Mouse (Mus musculus) MEL (cell line): Measurements from ENCODE around the gene Lrp10. TPM values are rescaled to one million over a fixed set of nuclear protein-coding genes. Genes with fewer than 3 reads are reported as not detected.

ENCODE experiments used
- DNase-seq: peaks from one replicate; pipeline ENCODE4 v3.0.0; 2011; ENCODE audit warnings: low read depth, low spot score
- H3K27ac ChIP-seq: 2 replicates; pipeline ENCODE4 v1.5.1; 2012; ENCODE audit warnings: low read depth, mild to moderate bottlenecking, control low read depth, low read length, moderate library complexity; ENCODE audit not compliant: control insufficient read depth
- H3K27me3 ChIP-seq, 2 experiments: fragments of 150-350 bp in 1 of 2; sonication (generic) in 1 of 2; 2 replicates each; pipeline ENCODE4 v1.6.1; 2012; ENCODE audit warnings: low read length in 2 of 2, mild to moderate bottlenecking in 2 of 2, improper control_type of control experiment in 1 of 2, moderate library complexity in 1 of 2; ENCODE audit not compliant: insufficient read depth in 2 of 2, control insufficient read depth in 1 of 2
- H3K36me3 ChIP-seq, 2 experiments: 2 replicates each; pipeline ENCODE4 v1.6.1; 2012 to 2014; ENCODE audit warnings: low read length in 2 of 2, improper control_type of control experiment in 1 of 2, inconsistent platforms in 1 of 2, mild to moderate bottlenecking in 1 of 2; ENCODE audit not compliant: insufficient read depth in 2 of 2, control insufficient read depth in 1 of 2
- H3K4me1 ChIP-seq, 2 experiments: fragments of 150-350 bp in 1 of 2; sonication (generic) in 1 of 2; 2 replicates each; pipeline ENCODE4 v1.6.1; 2012; ENCODE audit warnings: low read length in 2 of 2, improper control_type of control experiment in 1 of 2, mild to moderate bottlenecking in 1 of 2; ENCODE audit not compliant: insufficient read depth in 2 of 2, control insufficient read depth in 1 of 2
- H3K4me3 ChIP-seq, 2 experiments: fragments of 150-350 bp in 1 of 2; sonication (generic) in 1 of 2; 2 replicates each; pipeline ENCODE4 v1.5.1; 2012; ENCODE audit warnings: low read depth in 2 of 2, low read length in 2 of 2, mild to moderate bottlenecking in 2 of 2, moderate library complexity in 2 of 2, control low read depth in 1 of 2, improper control_type of control experiment in 1 of 2; ENCODE audit not compliant: control insufficient read depth in 1 of 2, insufficient read depth in 1 of 2
- H3K79me2 ChIP-seq: 2 replicates; pipeline ENCODE4 v1.6.1; 2012; ENCODE audit warnings: mild to moderate bottlenecking, low read length, moderate library complexity; ENCODE audit not compliant: control insufficient read depth, poor library complexity, insufficient read depth
- H3K9ac ChIP-seq: 2 replicates; pipeline ENCODE4 v1.6.1; 2012; ENCODE audit warnings: low read depth, mild to moderate bottlenecking, control low read depth, low read length, moderate library complexity; ENCODE audit not compliant: control insufficient read depth, poor library complexity, severe bottlenecking
- H3K9me3 ChIP-seq: fragments of 150-350 bp; sonication (generic); replicated peaks from 2 replicates; pipeline ENCODE4 v1.6.1; 2012; ENCODE audit warnings: mild to moderate bottlenecking, low read length, improper control_type of control experiment, moderate library complexity; ENCODE audit not compliant: insufficient read depth
- EP300 ChIP-seq, 2 experiments: IDR thresholded peaks; 2 replicates each; pipeline ENCODE4 v1.6.1; 2011; ENCODE audit warnings: improper control_type of control experiment in 2 of 2, low read length in 2 of 2, low read depth in 1 of 2, mild to moderate bottlenecking in 1 of 2
- MYB ChIP-seq: IDR thresholded peaks from 2 replicates; pipeline ENCODE4 v1.6.1; 2011; ENCODE audit warnings: mild to moderate bottlenecking, low read depth, low read length, improper control_type of control experiment
- POLR2A ChIP-seq, 2 experiments: IDR thresholded peaks; 2 replicates each; pipeline ENCODE4 v1.6.1; 2011 to 2012; ENCODE audit warnings: low read length in 2 of 2, mild to moderate bottlenecking in 2 of 2, control low read depth in 1 of 2, improper control_type of control experiment in 1 of 2, low read depth in 1 of 2, moderate library complexity in 1 of 2; ENCODE audit not compliant: control insufficient read depth in 1 of 2, insufficient read depth in 1 of 2, poor library complexity in 1 of 2
- ZMIZ1 ChIP-seq: IDR thresholded peaks from 2 replicates; pipeline ENCODE4 v1.6.1; 2012; ENCODE audit warnings: low read depth, mild to moderate bottlenecking, inconsistent platforms, low read length, improper control_type of control experiment, moderate library complexity
- polyA plus RNA-seq, 2 experiments: library from polyadenylated mRNA; stranded (reverse) in 1 of 2; unstranded in 1 of 2; fragments of >175 nt in 1 of 2; fragments of >200 nt in 1 of 2; gene quantifications; 2 replicates each; pipeline versions ENCODE4 v1.2.1 to v1.2.4; 2012; ENCODE audit warnings: low replicate concordance in 2 of 2, low read depth in 1 of 2; ENCODE audit not compliant: insufficient read length in 2 of 2, insufficient read depth in 1 of 2, missing spikeins in 1 of 2
- total RNA-seq: library from RNA; depleted of rRNA; stranded (reverse); fragments of 300-350 nt; gene quantifications from 2 replicates; pipeline ENCODE4 v1.2.3, GENCODE M21; 2012; rRNA removed

The Lrp10 gene
- total and polyA plus RNA-seq, 3 experiments = 53.6 to 110 TPM; not detected in 1

GRCm38 (mm10) chr14:54516710-54517310 is 52.9 kb downstream of the Lrp10 start:
- no peaks in the 10 kb centered on the region for H3K27me3 ChIP-seq
- peak overlapping the region; percentile 55 for H3K27ac ChIP-seq
- peaks cover 0 to 9% of the 10 kb centered on the region in 2 experiments; a peak in 2 of 4 replicates for H3K4me1 ChIP-seq

More at GRCm38 (mm10) chr14:54516710-54517310, 52.9 kb downstream of the Lrp10 start:
- Histone ChIP-seq H3K4me3 (peak overlapping the region; percentile 85 to 92), H3K36me3 (peaks cover 4 to 6% of the 10 kb centered on the region in 2 experiments), H3K9ac (peak overlapping the region; percentile 87), H3K79me2 (peaks cover 14% of the 10 kb centered on the region), H3K9me3 (no peaks in the 10 kb centered on the region)
- peak; percentile 85; the same call in 1 of the 2 replicates for TF ChIP-seq ZMIZ1
- TF ChIP-seq EP300 (IDR thresholded peaks at IDR 0.05; ENCODE audit: low read depth in 1 of 2, low read length in 2 of 2) = 0 out of 4 replicates have a peak, but pooled peaks of 1 of the 2 experiments have one; percentile 10
- TF ChIP-seq MYB = no peak
- peak in 1 of 2 experiments; percentile 86; a peak in 2 of 4 replicates for TF ChIP-seq POLR2A (IDR thresholded peaks at IDR 0.05; ENCODE audit: control insufficient read depth in 1 of 2, insufficient read depth in 1 of 2, low read depth in 1 of 2, low read length in 2 of 2, poor library complexity in 1 of 2)
- no peak for DNase-seq

Other genes with a start within 250 kb of the Lrp10 start
- 172 and 186 TPM in 2 replicates for gene Dad1, start 210.0 kb upstream of the Lrp10 start, total RNA-seq
- gene Dad1, start 210.0 kb upstream of the Lrp10 start, polyA plus RNA-seq = 100 to 1,000 TPM in 1 of 2 experiments, not detected in 1; 320 TPM
- 13.1 and 13.2 TPM in 2 replicates for gene Abhd4, start 209.9 kb upstream of the Lrp10 start, total RNA-seq
- gene Abhd4, start 209.9 kb upstream of the Lrp10 start, polyA plus RNA-seq = 10 to 100 TPM in 1 of 2 experiments, not detected in 1; 32.0 TPM
- gene Olfr49, start 179.2 kb upstream of the Lrp10 start, total RNA-seq = not detected in 2 replicates
- gene Olfr49, start 179.2 kb upstream of the Lrp10 start, polyA plus RNA-seq = not detected
- gene Oxa1l, start 103.3 kb upstream of the Lrp10 start, total RNA-seq = 43.3 TPM in 2 replicates
- 100 to 1,000 TPM in 1 of 2 experiments, not detected in 1; 143 TPM for gene Oxa1l, start 103.3 kb upstream of the Lrp10 start, polyA plus RNA-seq
- gene Slc7a7, start 46.4 kb upstream of the Lrp10 start, total RNA-seq = 20.1 and 42.4 TPM in 2 replicates
- gene Slc7a7, start 46.4 kb upstream of the Lrp10 start, polyA plus RNA-seq = 10 to 100 TPM in 1 of 2 experiments, not detected in 1; 65.6 TPM
- 473 and 532 TPM in 2 replicates for gene Mrpl52, start 37.2 kb upstream of the Lrp10 start, total RNA-seq
- 100 to 1,000 TPM in 1 of 2 experiments, not detected in 1; 469 TPM for gene Mrpl52, start 37.2 kb upstream of the Lrp10 start, polyA plus RNA-seq
- gene Mmp14, start 32.5 kb upstream of the Lrp10 start, total RNA-seq = 19.4 and 20.1 TPM in 2 replicates
- gene Mmp14, start 32.5 kb upstream of the Lrp10 start, polyA plus RNA-seq = 10 to 100 TPM in 1 of 2 experiments, not detected in 1; 29.9 TPM
- gene Rem2, start 12.0 kb downstream of the Lrp10 start, total RNA-seq = 28.6 and 38.8 TPM in 2 replicates
- gene Rem2, start 12.0 kb downstream of the Lrp10 start, polyA plus RNA-seq = 1 to 10 TPM in 1 of 2 experiments, not detected in 1; 4.8 TPM
- 170 and 192 TPM in 2 replicates for gene Prmt5, start 53.4 kb downstream of the Lrp10 start, total RNA-seq
- gene Prmt5, start 53.4 kb downstream of the Lrp10 start, polyA plus RNA-seq = 100 to 1,000 TPM in 1 of 2 experiments, not detected in 1; 167 TPM
- 39.2 and 47.5 TPM in 2 replicates for gene Haus4, start 90.5 kb downstream of the Lrp10 start, total RNA-seq
- gene Haus4, start 90.5 kb downstream of the Lrp10 start, polyA plus RNA-seq = 10 to 100 TPM in 1 of 2 experiments, not detected in 1; 73.4 TPM
- gene Ajuba, start 113.4 kb downstream of the Lrp10 start, total RNA-seq = 0.07 and 0.08 TPM in 2 replicates
- gene Ajuba, start 113.4 kb downstream of the Lrp10 start, polyA plus RNA-seq = under 1 TPM in 1 of 2 experiments, not detected in 1; 0.08 TPM
- gene 4931414P19Rik, start 141.9 kb downstream of the Lrp10 start, total RNA-seq = 1.9 and 2.1 TPM in 2 replicates
- 1 to 10 TPM in 1 of 2 experiments, not detected in 1; 4.8 TPM for gene 4931414P19Rik, start 141.9 kb downstream of the Lrp10 start, polyA plus RNA-seq
- gene Psmb5, start 153.9 kb downstream of the Lrp10 start, total RNA-seq = 305 and 327 TPM in 2 replicates
- 100 to 1,000 TPM; 318 to 546 TPM for gene Psmb5, start 153.9 kb downstream of the Lrp10 start, polyA plus RNA-seq
- not detected in 2 replicates for gene Psmb11, start 157.3 kb downstream of the Lrp10 start, total RNA-seq
- under 1 TPM in 1 of 2 experiments, not detected in 1; 0.06 TPM for gene Psmb11, start 157.3 kb downstream of the Lrp10 start, polyA plus RNA-seq
- gene Gm17606, start 176.8 kb downstream of the Lrp10 start, total RNA-seq = not detected in 2 replicates
- gene Gm17606, start 176.8 kb downstream of the Lrp10 start, polyA plus RNA-seq = under 1 TPM in 1 of 2 experiments, not detected in 1; 0.99 TPM
- 0.89 and 0.92 TPM in 2 replicates for gene Cdh24, start 177.2 kb downstream of the Lrp10 start, total RNA-seq
- 1 to 10 TPM in 1 of 2 experiments, not detected in 1; 5.8 TPM for gene Cdh24, start 177.2 kb downstream of the Lrp10 start, polyA plus RNA-seq
- gene 1700123O20Rik, start 222.1 kb downstream of the Lrp10 start, total RNA-seq = 44.2 and 47.0 TPM in 2 replicates
- 10 to 100 TPM in 1 of 2 experiments, not detected in 1; 72.8 TPM for gene 1700123O20Rik, start 222.1 kb downstream of the Lrp10 start, polyA plus RNA-seq
- gene Acin1, start 222.8 kb downstream of the Lrp10 start, total RNA-seq = 110 and 115 TPM in 2 replicates
- 100 to 1,000 TPM; 103 to 248 TPM for gene Acin1, start 222.8 kb downstream of the Lrp10 start, polyA plus RNA-seq
- not detected in 2 replicates for gene Gm29776, start 234.7 kb downstream of the Lrp10 start, total RNA-seq
- gene Gm29776, start 234.7 kb downstream of the Lrp10 start, polyA plus RNA-seq = not detected
- not detected in 2 replicates for gene Cebpe, start 248.0 kb downstream of the Lrp10 start, total RNA-seq
- gene Cebpe, start 248.0 kb downstream of the Lrp10 start, polyA plus RNA-seq = under 1 TPM in 1 of 2 experiments, not detected in 1; 0.32 TPM